Mouse (Mus musculus) spleen, adult 2 months (tissue): ENCODE measurements around the gene Psmd9.

ENCODE experiments used
- CTCF ChIP-seq: fragments of 200-500 bp; IDR thresholded peaks from 2 replicates; pipeline ENCODE4 v1.5.1; 2011; ENCODE audit warnings: mild to moderate bottlenecking, inconsistent platforms; ENCODE audit not compliant: insufficient read depth, insufficient read length, insufficient replicate concordance; ENCODE audit errors: extremely low read depth
- POLR2A ChIP-seq: fragments of 200-500 bp; IDR thresholded peaks from 2 replicates; pipeline ENCODE4 v1.6.1; 2011; ENCODE audit warnings: low read depth, low read length, inconsistent platforms

- no peak for TF ChIP-seq POLR2A
- TF ChIP-seq CTCF, result no peak
Measured at GRCm38 (mm10) chr5:123268477-123269474, 99.6 kb downstream of the Psmd9 start.
